Mouse (Mus musculus) bone marrow, adult 2 months (tissue): ENCODE data around the gene Gm826. TPM values are rescaled to one million over a fixed set of nuclear protein-coding genes. Genes with fewer than 3 reads are reported as not detected.

Experiments used
- H3K27ac ChIP-seq: fragments of 200-500 bp; 2 replicates; pipeline ENCODE4 v1.5.1; 2012; ENCODE audit warnings: low read depth, mild to moderate bottlenecking, control low read depth, inconsistent platforms, low read length; ENCODE audit not compliant: control insufficient read depth, poor library complexity, insufficient read depth
- H3K4me1 ChIP-seq: fragments of 200-500 bp; 2 replicates; pipeline ENCODE4 v1.6.1; 2011; ENCODE audit warnings: low read length; ENCODE audit not compliant: control insufficient read depth, insufficient read depth
- H3K4me3 ChIP-seq: fragments of 200-500 bp; replicated peaks from 2 replicates; pipeline ENCODE3; 2011; ENCODE audit warnings: mild to moderate bottlenecking, low read depth, low read length, control low read depth; ENCODE audit not compliant: control insufficient read depth
- CTCF ChIP-seq: fragments of 200-500 bp; IDR thresholded peaks from 2 replicates; pipeline ENCODE4 v1.5.1; 2011; ENCODE audit warnings: low read length, control low read depth; ENCODE audit not compliant: control insufficient read depth, insufficient read depth
- POLR2A ChIP-seq: fragments of 200-500 bp; IDR thresholded peaks from 2 replicates; pipeline ENCODE4 v1.6.1; 2011; ENCODE audit warnings: low read depth, mild to moderate bottlenecking, control low read depth, low read length, borderline replicate concordance; ENCODE audit not compliant: control insufficient read depth
- whole genome bisulfite sequencing: fragments of 180-500 bp; shearing (Covaris S2); methylation state at CpG from one replicate; pipeline ENCODE4 v1.1.7; 2018; 5-methylcytosine and 5-hydroxymethylcytosine counted together
- polyA plus RNA-seq: library from polyadenylated mRNA; stranded (reverse); fragments of >200 nt; gene quantifications from 2 replicates; pipeline ENCODE4 v1.2.4, GENCODE M21; 2011; ENCODE audit warnings: low replicate concordance; ENCODE audit not compliant: missing spikeins, insufficient read depth, insufficient read length

Gene Gm826
- polyA plus RNA-seq, 1 experiment = not detected

GRCm38 (mm10) chr2:160366111-160366979 is 32.4 kb upstream of the Gm826 start:
- TF ChIP-seq CTCF = no peak
- TF ChIP-seq POLR2A = no peak
- peak overlapping the region; percentile 44 for H3K27ac ChIP-seq

GRCm38 (mm10) chr2:160365107-160365911 is 31.3 kb upstream of the Gm826 start:
- H3K4me1 ChIP-seq = no peaks in the 10 kb centered on the region
- TF ChIP-seq CTCF = no peak
- no peak; the same call in 1 of the 2 replicates for TF ChIP-seq POLR2A
- H3K27ac ChIP-seq = peak overlapping the region; percentile 18; the same call in 1 of the 2 replicates
- 4% methylated on average over 50 of the region's 50 CpGs for WGBS
- H3K4me3 ChIP-seq = peak overlapping the region; percentile 50

More at GRCm38 (mm10) chr2:160366111-160366979, 32.4 kb upstream of the Gm826 start:
- 3% methylated on average over 87 of the region's 95 CpGs for WGBS
- peak overlapping the region; percentile 47 for H3K4me3 ChIP-seq
- no peaks in the 10 kb centered on the region for H3K4me1 ChIP-seq

GRCm38 (mm10) chr2:160364666-160365065 is 30.7 kb upstream of the Gm826 start:
- no peak for TF ChIP-seq CTCF
- WGBS = 8% methylated on average over 12 of the region's 12 CpGs
- Histone ChIP-seq H3K4me1 (no peaks in the 10 kb centered on the region), H3K4me3 (no peak overlapping the region), H3K27ac (no peak overlapping the region)

GRCm38 (mm10) chr2:160364128-160364650 is 30.2 kb upstream of the Gm826 start:
- Histone ChIP-seq H3K4me1 (no peaks in the 10 kb centered on the region), H3K27ac (no peak overlapping the region), H3K4me3 (peak overlapping the region; percentile 3)
- WGBS = 6% methylated on average over 9 of the region's 9 CpGs
- TF ChIP-seq CTCF = no peak
- TF ChIP-seq POLR2A = no peak

GRCm38 (mm10) chr2:160363201-160363600 is 29.2 kb upstream of the Gm826 start:
- no peak for TF ChIP-seq POLR2A
- no peak for TF ChIP-seq CTCF
- Histone ChIP-seq H3K4me3 (no peak overlapping the region), H3K4me1 (no peaks in the 10 kb centered on the region), H3K27ac (no peak overlapping the region)
- 15% methylated on average over 4 of the region's 4 CpGs for WGBS

- H3K4me1 ChIP-seq = no peaks in the 10 kb centered on the region
- 12% methylated on average over 16 of the region's 16 CpGs for WGBS
- no peak overlapping the region for H3K4me3 ChIP-seq
- no peak for TF ChIP-seq POLR2A
- no peak for TF ChIP-seq CTCF
- no peak overlapping the region for H3K27ac ChIP-seq
These were observed 27.6 kb upstream of the Gm826 start for GRCm38 (mm10) chr2:160361442-160362121.

GRCm38 (mm10) chr2:160360234-160360874 is 26.4 kb upstream of the Gm826 start:
- TF ChIP-seq POLR2A = no peak
- TF ChIP-seq CTCF = no peak
- WGBS = 16% methylated on average over 8 of the region's 8 CpGs
- Histone ChIP-seq H3K4me3 (no peak overlapping the region), H3K4me1 (no peaks in the 10 kb centered on the region), H3K27ac (no peak overlapping the region)

- TF ChIP-seq CTCF = no peak
- TF ChIP-seq POLR2A = no peak
- no peak overlapping the region for H3K27ac ChIP-seq
- no peaks in the 10 kb centered on the region for H3K4me1 ChIP-seq
- 7% methylated on average over 4 of the region's 4 CpGs for WGBS
- H3K4me3 ChIP-seq = no peak overlapping the region
These were observed 24.9 kb upstream of the Gm826 start for GRCm38 (mm10) chr2:160358896-160359295.
